Mouse (Mus musculus) heart, embryonic 10.5 days (tissue): ENCODE results near the gene Ppp6r3. TPM values are rescaled to one million over a fixed set of nuclear protein-coding genes. Genes with fewer than 3 reads are reported as not detected.
"Not testable (repeated sequence)": the region's sequence is repeated elsewhere in the genome, so short reads cannot be mapped to it uniquely, and the experiment has no call there.

Experiments used
- DNase-seq: peaks from one replicate; pipeline ENCODE4 v3.0.0-alpha.2; 2017; ENCODE audit warnings: low spot score
- H3K27ac ChIP-seq: fragments of 300-500 bp; sonication (generic); 2 replicates; pipeline ENCODE4 v1.5.1; 2016; ENCODE audit warnings: mild to moderate bottlenecking
- H3K27me3 ChIP-seq: fragments of 300-500 bp; sonication (generic); 2 replicates; pipeline ENCODE4 v1.6.1; 2016; ENCODE audit warnings: mild to moderate bottlenecking; ENCODE audit not compliant: poor library complexity, insufficient read depth, severe bottlenecking
- H3K36me3 ChIP-seq: fragments of 300-500 bp; sonication (generic); 2 replicates; pipeline ENCODE4 v1.6.1; 2016; ENCODE audit warnings: mild to moderate bottlenecking, moderate library complexity
- H3K4me1 ChIP-seq: fragments of 300-500 bp; sonication (generic); 2 replicates; pipeline ENCODE4 v1.6.1; 2016; ENCODE audit warnings: mild to moderate bottlenecking
- H3K4me3 ChIP-seq: fragments of 300-500 bp; sonication (generic); 2 replicates; pipeline ENCODE4 v1.5.1; 2016; ENCODE audit warnings: mild to moderate bottlenecking, moderate library complexity
- H3K9me3 ChIP-seq: fragments of 300-500 bp; sonication (generic); 2 replicates; pipeline ENCODE4 v1.6.1; 2016; ENCODE audit warnings: mild to moderate bottlenecking, moderate library complexity
- WGBS: fragments of 180-500 bp; shearing (Covaris S2); methylation state at CpG from one replicate; pipeline ENCODE4 v1.1.7; 2016; 5-methylcytosine and 5-hydroxymethylcytosine counted together
- polyA plus RNA-seq: library from polyadenylated mRNA; unstranded; fragments of >200 nt; fragmentation: Nextera tagmentation; extraction: Ambion mirVana; gene quantifications from 2 replicates; pipeline ENCODE4 v1.2.1, GENCODE M21; 2016

The Ppp6r3 gene
- polyA plus RNA-seq, 1 experiment from 2014 or later: 63.5 TPM

GRCm38 (mm10) chr19:3534945-3535344 is 40.6 kb downstream of the Ppp6r3 start:
- Histone ChIP-seq H3K9me3 (no peaks in the 10 kb centered on the region), H3K36me3 (peaks cover 4% of the 10 kb centered on the region; the same call in 1 of the 2 replicates), H3K4me3 (no peak overlapping the region), H3K4me1 (peaks cover 22% of the 10 kb centered on the region), H3K27ac (no peak overlapping the region), H3K27me3 (no peaks in the 10 kb centered on the region)
- no peak for DNase-seq
- WGBS: 64% methylated on average over 3 of the region's 3 CpGs

GRCm38 (mm10) chr19:3533266-3533966 is 42.1 kb downstream of the Ppp6r3 start:
- not testable (repeated sequence) for H3K9me3 ChIP-seq, H3K4me3 ChIP-seq, H3K27me3 ChIP-seq, H3K36me3 ChIP-seq, H3K27ac ChIP-seq
- WGBS: 75% methylated on average over 12 of the region's 12 CpGs
- peaks cover 22% of the 10 kb centered on the region for H3K4me1 ChIP-seq
- DNase-seq: peak; percentile 20

DNA sequence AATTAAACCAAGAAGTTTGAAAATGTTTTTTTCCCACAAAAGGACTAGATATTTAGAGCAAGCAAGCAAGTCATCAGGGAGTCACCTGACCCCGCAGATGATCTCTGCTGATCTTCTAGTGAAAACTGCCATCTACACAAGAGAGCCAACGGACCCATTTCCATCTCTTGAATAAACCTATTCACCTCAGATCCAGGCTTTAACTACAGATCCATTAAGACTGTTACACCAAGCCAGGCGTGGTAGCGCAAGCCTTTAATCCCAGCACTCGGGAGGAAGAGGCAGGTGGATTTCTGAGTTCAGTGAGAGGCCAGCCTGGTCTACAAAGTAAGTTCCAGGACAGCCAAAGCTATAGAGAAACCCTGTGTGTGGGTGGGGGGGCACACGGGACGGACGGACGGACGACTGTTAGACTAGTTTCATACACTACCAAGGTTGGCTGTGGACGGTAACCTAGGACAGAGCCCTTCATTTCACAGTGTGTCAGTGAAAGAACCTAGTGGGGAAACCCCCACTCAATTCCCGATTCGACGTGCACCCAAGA is 42.8 kb downstream of the Ppp6r3 start:
- 95% methylated on average over 14 of the region's 14 CpGs for WGBS
- Histone ChIP-seq H3K4me1 (peaks cover 22% of the 10 kb centered on the region), H3K27ac (no peak overlapping the region), H3K27me3 (no peaks in the 10 kb centered on the region), H3K4me3 (no peak overlapping the region), H3K36me3 (no peaks in the 10 kb centered on the region), H3K9me3 (no peaks in the 10 kb centered on the region)
- DNase-seq: no peak

GRCm38 (mm10) chr19:3529781-3530180 is 45.8 kb downstream of the Ppp6r3 start:
- Histone ChIP-seq H3K36me3 (peaks cover 24% of the 10 kb centered on the region), H3K4me1 (peaks cover 12% of the 10 kb centered on the region), H3K4me3 (no peak overlapping the region), H3K27ac (no peak overlapping the region), H3K27me3 (no peaks in the 10 kb centered on the region), H3K9me3 (no peaks in the 10 kb centered on the region)
- 81% methylated on average over 3 of the region's 3 CpGs for WGBS
- no peak for DNase-seq

- H3K4me1 ChIP-seq: peaks cover 2% of the 10 kb centered on the region; the same call in 1 of the 2 replicates
- WGBS: 83% methylated on average over 4 of the region's 4 CpGs
- no peak overlapping the region for H3K4me3 ChIP-seq
- peaks cover 32% of the 10 kb centered on the region for H3K36me3 ChIP-seq
- no peak overlapping the region for H3K27ac ChIP-seq
- DNase-seq: no peak
- H3K27me3 ChIP-seq: no peaks in the 10 kb centered on the region
- no peaks in the 10 kb centered on the region for H3K9me3 ChIP-seq
These were observed 46.9 kb downstream of the Ppp6r3 start for GRCm38 (mm10) chr19:3528646-3529045.

GRCm38 (mm10) chr19:3527531-3527930 is 48.0 kb downstream of the Ppp6r3 start:
- Histone ChIP-seq H3K4me3 (no peak overlapping the region), H3K27me3 (no peaks in the 10 kb centered on the region), H3K9me3 (no peaks in the 10 kb centered on the region), H3K27ac (no peak overlapping the region), H3K36me3 (peaks cover 32% of the 10 kb centered on the region), H3K4me1 (no peaks in the 10 kb centered on the region)
- 95% methylated on average over 4 of the region's 4 CpGs for WGBS
- DNase-seq: no peak

DNA sequence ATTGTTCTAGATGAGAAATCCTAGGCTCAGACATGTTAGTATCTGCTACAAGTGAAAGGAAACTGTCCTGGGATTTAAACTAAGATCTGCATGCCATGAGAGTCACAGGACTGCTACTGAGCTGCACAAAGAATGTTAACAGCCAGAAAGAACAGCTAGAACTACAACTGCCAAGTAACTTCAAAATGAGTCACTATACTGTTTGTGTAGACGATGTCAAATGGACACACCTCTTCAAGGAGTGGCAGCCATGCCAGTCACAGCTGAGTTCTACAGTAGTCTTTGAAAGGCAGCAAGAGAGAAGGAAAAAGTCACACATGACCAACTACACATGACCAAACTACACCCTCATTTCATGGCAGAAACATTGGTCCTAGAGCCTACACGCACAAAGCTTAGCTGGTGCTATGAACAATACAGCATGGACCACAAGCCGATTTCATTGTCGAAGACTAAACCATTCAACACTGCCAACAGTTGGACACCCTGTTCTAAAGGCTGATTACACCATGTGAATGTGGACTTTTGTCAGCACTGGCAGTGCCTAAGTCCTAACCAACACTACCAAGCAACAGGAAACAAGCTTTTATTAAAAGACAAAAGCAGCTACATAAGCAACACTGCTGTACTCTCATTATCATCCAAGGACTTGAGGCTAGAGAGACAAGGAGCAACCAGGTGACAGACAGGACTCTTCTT is 55.9 kb downstream of the Ppp6r3 start:
- Histone ChIP-seq H3K9me3 (no peaks in the 10 kb centered on the region), H3K4me1 (no peaks in the 10 kb centered on the region), H3K27me3 (no peaks in the 10 kb centered on the region), H3K27ac (no peak overlapping the region), H3K4me3 (no peak overlapping the region), H3K36me3 (peaks cover 62% of the 10 kb centered on the region)
- 89% methylated on average over 4 of the region's 4 CpGs for WGBS
- no peak for DNase-seq

DNA sequence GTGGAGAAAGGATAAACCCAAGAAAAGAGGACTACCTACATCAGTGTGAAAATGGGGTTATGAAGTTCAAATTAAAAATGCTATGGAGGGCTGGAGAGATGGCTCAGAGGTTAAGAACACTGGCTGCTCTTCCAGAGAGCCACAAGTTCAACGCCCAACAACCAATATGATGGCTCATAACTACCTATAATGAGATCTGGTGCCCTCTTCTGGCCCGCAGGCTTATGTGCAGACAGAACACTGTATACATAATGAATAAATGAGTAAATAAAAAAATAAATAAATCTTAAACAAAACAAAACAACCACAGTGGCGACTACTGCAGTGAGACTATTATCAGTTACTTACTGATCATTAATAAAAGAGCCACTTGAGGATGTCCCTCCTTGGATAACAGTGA is 78.3 kb downstream of the Ppp6r3 start:
- 91% methylated on average over 3 of the region's 3 CpGs for WGBS
- no peaks in the 10 kb centered on the region for H3K9me3 ChIP-seq
- no peaks in the 10 kb centered on the region for H3K27me3 ChIP-seq
- H3K4me3 ChIP-seq: no peak overlapping the region
- H3K27ac ChIP-seq: no peak overlapping the region
- H3K36me3 ChIP-seq: peaks cover 88% of the 10 kb centered on the region
- no peaks in the 10 kb centered on the region for H3K4me1 ChIP-seq
- no peak for DNase-seq

DNA sequence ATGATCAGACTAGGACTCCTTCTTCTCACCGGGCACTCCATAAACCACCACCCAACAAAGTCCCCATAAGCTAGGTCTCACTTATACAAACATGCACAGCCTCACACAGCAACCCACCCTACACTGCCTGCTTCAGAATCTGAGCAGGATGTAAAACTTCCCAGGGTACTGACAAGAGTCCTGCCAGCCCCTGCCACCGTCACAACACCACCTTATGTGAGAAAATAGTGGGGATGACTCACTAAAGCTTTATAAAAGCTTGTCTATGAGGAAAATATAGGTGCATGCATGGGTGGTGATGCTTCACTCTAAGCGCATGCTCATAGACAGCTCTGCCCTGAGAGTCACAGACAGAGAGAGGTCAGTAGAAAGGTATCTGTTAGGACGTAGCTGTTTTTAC is 85.7 kb downstream of the Ppp6r3 start:
- H3K36me3 ChIP-seq: peaks cover 95% of the 10 kb centered on the region
- H3K9me3 ChIP-seq: no peaks in the 10 kb centered on the region
- H3K4me3 ChIP-seq: no peak overlapping the region
- H3K4me1 ChIP-seq: no peaks in the 10 kb centered on the region
- H3K27ac ChIP-seq: no peak overlapping the region
- DNase-seq: no peak
- WGBS: 95% methylated on average over 4 of the region's 4 CpGs
- no peaks in the 10 kb centered on the region for H3K27me3 ChIP-seq

- Histone ChIP-seq H3K4me3 (no peak overlapping the region), H3K9me3 (no peaks in the 10 kb centered on the region), H3K36me3 (peaks cover 86% of the 10 kb centered on the region), H3K27ac (no peak overlapping the region), H3K27me3 (no peaks in the 10 kb centered on the region), H3K4me1 (no peaks in the 10 kb centered on the region)
- DNase-seq: no peak
- 94% methylated on average over 7 of the region's 7 CpGs for WGBS
These were observed 92.7 kb downstream of the Ppp6r3 start for GRCm38 (mm10) chr19:3482831-3483230.

GRCm38 (mm10) chr19:3480101-3480500 is 95.4 kb downstream of the Ppp6r3 start:
- no peaks in the 10 kb centered on the region for H3K4me1 ChIP-seq
- H3K27ac ChIP-seq: no peak overlapping the region

GRCm38 (mm10) chr19:3476996-3477395 is 98.6 kb downstream of the Ppp6r3 start:
- WGBS: 94% methylated on average over 3 of the region's 3 CpGs
- Histone ChIP-seq H3K9me3 (no peaks in the 10 kb centered on the region), H3K4me3 (no peak overlapping the region), H3K27ac (no peak overlapping the region), H3K4me1 (no peaks in the 10 kb centered on the region), H3K27me3 (no peaks in the 10 kb centered on the region), H3K36me3 (peaks cover 86% of the 10 kb centered on the region)
- no peak for DNase-seq

More at GRCm38 (mm10) chr19:3480101-3480500, 95.4 kb downstream of the Ppp6r3 start:
- 88% methylated on average over 8 of the region's 8 CpGs for WGBS
- Histone ChIP-seq H3K27me3 (no peaks in the 10 kb centered on the region), H3K4me3 (no peak overlapping the region), H3K36me3 (peaks cover 83% of the 10 kb centered on the region), H3K9me3 (no peaks in the 10 kb centered on the region)
- DNase-seq: no peak

DNA sequence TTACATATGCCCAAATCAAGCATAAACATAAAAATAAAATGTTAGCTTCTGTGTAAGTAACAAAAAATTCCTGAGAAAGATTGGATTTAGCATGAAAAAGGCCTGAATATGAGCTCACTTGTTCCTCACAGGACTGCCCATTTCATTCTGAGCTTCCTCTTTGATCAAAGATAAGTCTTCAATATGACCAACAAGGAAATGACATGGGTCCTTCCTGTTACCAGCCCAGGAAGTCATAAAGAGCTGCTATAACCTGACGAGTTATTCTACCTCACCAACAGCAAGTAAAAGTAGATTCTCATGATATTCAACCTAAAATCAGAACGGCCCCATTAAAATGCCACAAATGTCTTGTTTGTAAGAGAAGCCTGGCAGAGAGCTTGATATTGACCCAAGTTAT is 104.3 kb downstream of the Ppp6r3 start:
- DNase-seq: no peak
- Histone ChIP-seq H3K27ac (no peak overlapping the region), H3K36me3 (peaks cover 96% of the 10 kb centered on the region), H3K27me3 (no peaks in the 10 kb centered on the region), H3K4me1 (no peaks in the 10 kb centered on the region), H3K9me3 (no peaks in the 10 kb centered on the region), H3K4me3 (no peak overlapping the region)
- WGBS: 85% methylated on average over 2 of the region's 2 CpGs
